Mouse (Mus musculus) G1E (cell line): ENCODE data around the gene Hes7.

Experiments used
- CTCF ChIP-seq: IDR thresholded peaks from 2 replicates; pipeline ENCODE4 v1.5.1; 2012; ENCODE audit warnings: low read depth, low read length, inconsistent platforms, mixed read lengths
- GATA2 ChIP-seq: IDR thresholded peaks from 2 replicates; pipeline ENCODE4 v1.6.1; 2012; ENCODE audit warnings: low read depth, low read length, inconsistent platforms, borderline replicate concordance
- TAL1 ChIP-seq: conservative IDR thresholded peaks from 2 replicates; pipeline ENCODE4 v1.6.1; 2012; ENCODE audit warnings: low read depth, low read length, inconsistent platforms, mixed read lengths

DNA sequence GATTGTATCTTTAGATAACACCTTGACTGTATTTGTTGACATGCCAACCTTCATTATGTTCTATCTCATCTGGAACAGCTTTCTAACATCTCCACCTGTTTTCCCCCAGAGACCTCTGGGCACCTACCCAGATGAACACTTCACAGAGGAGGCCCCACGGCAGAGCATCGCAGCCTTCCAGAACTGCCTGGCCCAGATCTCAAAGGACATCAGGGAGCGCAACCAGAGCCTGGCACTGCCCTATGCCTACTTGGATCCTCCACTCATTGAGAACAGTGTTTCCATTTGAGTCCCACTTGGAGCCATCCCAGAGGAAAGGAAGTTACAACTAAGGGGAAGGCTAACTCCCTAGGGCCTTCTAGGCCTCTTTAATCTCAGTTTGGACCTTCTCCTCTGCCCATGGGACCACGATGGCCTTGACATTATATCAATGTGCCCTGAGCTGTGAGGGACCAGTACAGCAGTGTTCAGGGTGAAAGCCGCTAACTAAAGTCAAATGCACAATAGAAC, 28.3 kb downstream of the Hes7 start:
- TF ChIP-seq CTCF (no peak), TAL1 (no peak), GATA2 (no peak)
